Mouse (Mus musculus) kidney, embryonic 15.5 days (tissue): ENCODE data around the gene Terf2ip. TPM values are rescaled to one million over a fixed set of nuclear protein-coding genes. Genes with fewer than 3 reads are reported as not detected.
A peak's percentile ranks its signal among the peaks of the same experiment; 100 is the strongest.

Experiments
- ATAC-seq: fragments of 200-750 bp; cut with Nextera tagmentation; replicated peaks from 2 replicates; pipeline ENCODE4 v1.8.0; 2017; ENCODE audit warnings: moderate TSS enrichment; ENCODE audit not compliant: low FRiP score
- H3K27ac ChIP-seq: fragments of 300-500 bp; sonication (generic); 2 replicates; pipeline ENCODE4 v1.5.1; 2015; ENCODE audit warnings: mild to moderate bottlenecking, inconsistent platforms
- H3K27me3 ChIP-seq: fragments of 300-500 bp; sonication (generic); 2 replicates; pipeline ENCODE4 v1.6.1; 2015; ENCODE audit warnings: inconsistent platforms
- H3K36me3 ChIP-seq: fragments of 300-500 bp; sonication (generic); 2 replicates; pipeline ENCODE4 v1.6.1; 2015; ENCODE audit warnings: inconsistent platforms
- H3K4me1 ChIP-seq: fragments of 300-500 bp; sonication (generic); 2 replicates; pipeline ENCODE4 v1.6.1; 2015; ENCODE audit warnings: inconsistent platforms
- H3K4me2 ChIP-seq: fragments of 300-500 bp; sonication (generic); 2 replicates; pipeline ENCODE4 v1.6.1; 2015; ENCODE audit warnings: moderate library complexity, mild to moderate bottlenecking, inconsistent platforms
- H3K4me3 ChIP-seq: fragments of 300-500 bp; sonication (generic); replicated peaks from 2 replicates; pipeline ENCODE4 v1.5.1; 2015; ENCODE audit warnings: mild to moderate bottlenecking, inconsistent platforms
- H3K9ac ChIP-seq: fragments of 300-500 bp; sonication (generic); 2 replicates; pipeline ENCODE4 v1.6.1; 2015; ENCODE audit warnings: mild to moderate bottlenecking, inconsistent platforms
- H3K9me3 ChIP-seq: fragments of 300-500 bp; sonication (generic); replicated peaks from 2 replicates; pipeline ENCODE4 v1.6.1; 2016; ENCODE audit warnings: inconsistent platforms
- WGBS: fragments of 180-500 bp; shearing (Covaris S2); methylation state at CpG from one replicate; pipeline ENCODE4 v1.1.7; 2015; ENCODE audit warnings: mixed read lengths; 5-methylcytosine and 5-hydroxymethylcytosine counted together
- polyA plus RNA-seq: library from polyadenylated mRNA; unstranded; fragments of >200 nt; fragmentation: Nextera tagmentation; extraction: Ambion mirVana; gene quantifications from 2 replicates; pipeline ENCODE4 v1.2.1, GENCODE M21; 2015

The Terf2ip gene
- polyA plus RNA-seq, 1 experiment from 2014 or later = 27.6 TPM

DNA sequence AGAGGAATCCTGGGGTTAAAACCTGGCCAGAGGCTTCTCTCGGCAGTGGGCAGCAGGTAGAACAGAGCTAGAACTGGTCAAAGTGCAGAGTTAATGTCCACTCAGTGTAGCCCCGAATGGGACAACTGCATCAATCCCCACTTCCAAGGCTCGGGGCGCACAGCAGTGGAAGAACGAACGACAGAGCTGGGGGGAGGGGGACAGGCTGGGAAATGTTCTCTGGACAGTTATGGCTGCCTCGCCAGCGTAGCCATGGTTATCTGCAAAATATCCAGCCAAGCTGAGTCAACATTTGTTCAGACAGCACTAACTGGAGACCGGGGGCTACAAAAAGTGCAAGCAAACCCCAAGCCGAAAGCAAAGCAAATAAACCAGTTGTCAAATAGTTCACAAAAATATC, 33.1 kb upstream of the Terf2ip start:
- H3K27ac ChIP-seq = no peak overlapping the region
- H3K36me3 ChIP-seq = peaks cover 54% of the 10 kb centered on the region
- peaks cover 4% of the 10 kb centered on the region; the same call in 1 of the 2 replicates for H3K9me3 ChIP-seq
- no peaks in the 10 kb centered on the region; the same call in 1 of the 2 replicates for H3K4me1 ChIP-seq
- no peak overlapping the region for H3K9ac ChIP-seq
- no peaks in the 10 kb centered on the region for H3K27me3 ChIP-seq
- WGBS = 79% methylated on average over 10 of the region's 10 CpGs
- no peak overlapping the region for H3K4me3 ChIP-seq
- ATAC-seq = no peak
- no peak overlapping the region for H3K4me2 ChIP-seq

- 77% methylated on average over 7 of the region's 7 CpGs for WGBS
Measured at GRCm38 (mm10) chr8:111982116-111982515, 29.1 kb upstream of the Terf2ip start.

GRCm38 (mm10) chr8:111984511-111984910, 26.7 kb upstream of the Terf2ip start:
- Histone ChIP-seq H3K9me3 (no peaks in the 10 kb centered on the region), H3K4me1 (peaks cover 11% of the 10 kb centered on the region), H3K4me2 (no peak overlapping the region), H3K27me3 (no peaks in the 10 kb centered on the region), H3K36me3 (peaks cover 71% of the 10 kb centered on the region), H3K27ac (peak overlapping the region; percentile 57), H3K4me3 (no peak overlapping the region), H3K9ac (no peak overlapping the region)
- no peak for ATAC-seq
- WGBS = 58% methylated on average over 10 of the region's 10 CpGs

More at GRCm38 (mm10) chr8:111982116-111982515, 29.1 kb upstream of the Terf2ip start:
- Histone ChIP-seq H3K4me1 (peaks cover 11% of the 10 kb centered on the region), H3K9ac (no peak overlapping the region), H3K27ac (no peak overlapping the region), H3K4me2 (no peak overlapping the region), H3K9me3 (no peaks in the 10 kb centered on the region), H3K36me3 (peaks cover 52% of the 10 kb centered on the region), H3K4me3 (no peak overlapping the region), H3K27me3 (no peaks in the 10 kb centered on the region)
- no peak for ATAC-seq

DNA sequence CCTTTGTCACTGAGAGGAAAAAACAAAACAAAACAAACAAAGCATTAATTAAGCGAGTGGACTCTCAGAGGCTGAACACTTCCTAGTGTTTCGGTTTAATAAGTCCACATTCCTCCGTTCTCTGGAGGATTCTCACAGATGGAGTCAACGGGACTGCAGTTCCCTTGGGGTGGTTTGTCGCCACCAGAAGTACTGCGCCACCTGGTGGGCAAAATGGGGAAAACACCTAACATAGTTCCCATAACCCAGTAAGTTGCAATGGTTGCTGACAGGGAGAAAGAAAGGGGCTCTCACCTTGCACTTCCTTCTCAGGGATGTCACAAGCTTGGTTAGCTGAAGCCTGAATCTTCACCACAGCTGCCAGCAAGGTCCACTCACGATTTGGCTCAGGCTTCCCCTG, 21.3 kb upstream of the Terf2ip start:
- 0 out of 2 replicates have a peak, but pooled peaks have one; percentile 23 for ATAC-seq
- no peak overlapping the region for H3K9ac ChIP-seq
- peaks cover 10% of the 10 kb centered on the region for H3K4me1 ChIP-seq
- no peaks in the 10 kb centered on the region for H3K9me3 ChIP-seq
- H3K4me3 ChIP-seq = no peak overlapping the region
- no peak overlapping the region for H3K27ac ChIP-seq
- H3K36me3 ChIP-seq = peaks cover 68% of the 10 kb centered on the region
- 15% methylated on average over 7 of the region's 7 CpGs for WGBS
- no peaks in the 10 kb centered on the region for H3K27me3 ChIP-seq
- peak overlapping the region; percentile 17; the same call in 1 of the 2 replicates for H3K4me2 ChIP-seq

GRCm38 (mm10) chr8:111991278-111991677, 19.9 kb upstream of the Terf2ip start:
- H3K4me3 ChIP-seq = peak overlapping the region; percentile 85
- peak overlapping the region; percentile 78 for H3K4me2 ChIP-seq
- H3K36me3 ChIP-seq = peaks cover 69% of the 10 kb centered on the region
- H3K9ac ChIP-seq = peak overlapping the region; percentile 85
- no peak for ATAC-seq
- no peaks in the 10 kb centered on the region for H3K9me3 ChIP-seq
- no peak overlapping the region for H3K27ac ChIP-seq
- WGBS = 67% methylated on average over 8 of the region's 8 CpGs
- H3K27me3 ChIP-seq = no peaks in the 10 kb centered on the region
- peaks cover 7% of the 10 kb centered on the region for H3K4me1 ChIP-seq

GRCm38 (mm10) chr8:111992013-111992702, 19.0 kb upstream of the Terf2ip start, which contains the start of gene Adat1:
Gene Adat1, minus strand, starts transcription at chr8:111992302.
- WGBS = 4% methylated on average over 33 of the region's 33 CpGs
- ATAC-seq = peak; percentile 97
- peak within 1 kb of the TSS; percentile 85 for H3K9ac ChIP-seq
- no peak within 1 kb of the TSS for H3K27ac ChIP-seq
- peak within 1 kb of the TSS; percentile 85 for H3K4me3 ChIP-seq
- no peaks in the 10 kb centered on the region for H3K27me3 ChIP-seq
- peaks cover 72% of the 10 kb centered on the region for H3K36me3 ChIP-seq
- H3K4me1 ChIP-seq = peaks cover 7% of the 10 kb centered on the region
- no peaks in the 10 kb centered on the region for H3K9me3 ChIP-seq
- H3K4me2 ChIP-seq = peak within 1 kb of the TSS; percentile 78

- H3K4me1 ChIP-seq = peaks cover 7% of the 10 kb centered on the region
- H3K36me3 ChIP-seq = peaks cover 73% of the 10 kb centered on the region
- H3K27me3 ChIP-seq = no peaks in the 10 kb centered on the region
- H3K9me3 ChIP-seq = no peaks in the 10 kb centered on the region
- H3K4me2 ChIP-seq = peak overlapping the region; percentile 78; the same call in 1 of the 2 replicates
- WGBS = 75% methylated on average over 3 of the region's 3 CpGs
- no peak overlapping the region for H3K27ac ChIP-seq
- H3K9ac ChIP-seq = no peak overlapping the region
- ATAC-seq = no peak
- peak overlapping the region; percentile 85 for H3K4me3 ChIP-seq
Measured at GRCm38 (mm10) chr8:111992703-111993039, 18.5 kb upstream of the Terf2ip start.

DNA sequence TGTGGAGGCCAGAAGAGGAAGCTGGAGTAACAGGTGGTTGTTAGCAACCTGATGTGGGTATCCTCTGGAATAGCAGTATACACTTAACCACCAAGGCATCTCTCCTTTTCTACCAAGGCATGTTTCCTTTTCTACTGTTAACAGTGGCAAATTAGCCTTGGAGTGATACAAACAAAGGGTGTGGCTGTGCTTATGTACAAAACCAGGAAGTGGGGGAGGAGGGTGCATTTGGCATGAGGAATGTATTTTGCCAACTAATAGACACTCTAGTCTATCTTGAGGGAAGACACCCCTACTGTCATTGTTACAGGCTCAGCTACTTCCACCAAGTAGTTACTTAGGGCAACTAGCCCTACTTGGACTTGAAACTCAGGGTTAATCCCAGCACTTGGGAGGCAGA, 6.4 kb upstream of the Terf2ip start:
- ATAC-seq = no peak
- no peak overlapping the region for H3K9ac ChIP-seq
- H3K27me3 ChIP-seq = no peaks in the 10 kb centered on the region

DNA sequence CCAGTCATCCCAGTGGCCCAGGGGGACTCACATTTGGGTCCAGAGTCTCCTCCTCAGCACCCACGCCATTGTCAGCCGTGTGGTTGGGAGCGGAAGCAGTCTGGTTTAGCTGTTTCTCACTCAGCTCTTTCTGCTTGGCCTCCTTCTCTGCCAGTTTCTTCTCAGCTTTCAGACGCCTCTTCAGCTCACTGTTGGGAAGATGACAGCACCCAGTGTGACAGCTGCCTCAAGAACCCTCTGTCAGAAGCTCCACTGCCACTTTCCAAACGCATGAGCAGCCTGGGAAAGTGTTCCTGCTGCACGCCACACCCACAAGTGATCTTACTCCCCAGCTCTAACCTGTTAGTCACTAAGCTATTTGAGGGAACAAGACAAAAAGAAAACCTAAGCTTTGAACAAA, 5.6 kb upstream of the Terf2ip start:
- Histone ChIP-seq H3K27me3 (no peaks in the 10 kb centered on the region), H3K4me1 (peaks cover 12% of the 10 kb centered on the region), H3K4me2 (no peak overlapping the region), H3K36me3 (peaks cover 77% of the 10 kb centered on the region), H3K9ac (no peak overlapping the region), H3K9me3 (no peaks in the 10 kb centered on the region), H3K27ac (no peak overlapping the region), H3K4me3 (no peak overlapping the region)
- 92% methylated on average over 6 of the region's 6 CpGs for WGBS
- ATAC-seq = no peak

More for the DNA sequence above, 6.4 kb upstream of the Terf2ip start:
- Histone ChIP-seq H3K4me2 (no peak overlapping the region), H3K36me3 (peaks cover 85% of the 10 kb centered on the region), H3K4me3 (no peak overlapping the region), H3K27ac (no peak overlapping the region), H3K4me1 (peaks cover 4% of the 10 kb centered on the region), H3K9me3 (no peaks in the 10 kb centered on the region)

DNA sequence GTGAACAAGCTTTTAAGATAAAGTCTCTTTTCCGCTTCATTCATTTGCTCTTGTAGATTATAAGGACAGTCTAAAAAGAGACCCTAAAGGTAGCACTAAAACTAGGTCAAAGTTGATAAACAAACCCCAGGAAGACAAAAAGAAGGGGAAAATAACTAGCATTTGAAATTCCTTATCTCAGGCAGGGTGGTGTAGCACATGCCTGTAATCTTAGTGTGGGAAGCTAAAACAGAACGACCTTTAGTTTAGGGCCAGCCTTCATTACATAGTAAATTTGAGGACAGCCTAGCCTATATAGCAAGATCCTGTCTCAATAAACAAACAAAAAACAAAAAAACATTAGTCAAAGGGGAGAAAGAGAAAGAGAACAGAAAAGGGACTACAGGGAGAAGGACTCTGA, 3.5 kb upstream of the Terf2ip start:
- no peak overlapping the region for H3K4me3 ChIP-seq
- WGBS = 92% methylated on average over 2 of the region's 2 CpGs
- no peak overlapping the region for H3K4me2 ChIP-seq
- peaks cover 16% of the 10 kb centered on the region for H3K4me1 ChIP-seq
- ATAC-seq = no peak
- peaks cover 56% of the 10 kb centered on the region for H3K36me3 ChIP-seq
- H3K9me3 ChIP-seq = no peaks in the 10 kb centered on the region
- no peaks in the 10 kb centered on the region for H3K27me3 ChIP-seq
- H3K27ac ChIP-seq = no peak overlapping the region
- H3K9ac ChIP-seq = no peak overlapping the region

- WGBS = 89% methylated on average over 7 of the region's 7 CpGs
- H3K27me3 ChIP-seq = no peaks in the 10 kb centered on the region
- 0 out of 2 replicates have a peak overlapping the region, but pooled peaks have one; percentile 85 for H3K4me3 ChIP-seq
- peak overlapping the region; percentile 95 for H3K4me2 ChIP-seq
- peaks cover 37% of the 10 kb centered on the region for H3K36me3 ChIP-seq
- H3K4me1 ChIP-seq = peaks cover 23% of the 10 kb centered on the region
- ATAC-seq = no peak
- no peak overlapping the region for H3K9ac ChIP-seq
- no peak overlapping the region for H3K27ac ChIP-seq
- H3K9me3 ChIP-seq = no peaks in the 10 kb centered on the region
Measured at GRCm38 (mm10) chr8:112009558-112009957, 1.6 kb upstream of the Terf2ip start.

GRCm38 (mm10) chr8:112011816-112012242, 631 bp downstream of the Terf2ip start:
- H3K4me2 ChIP-seq = peak overlapping the region; percentile 95
- under 1% methylated on average over 40 of the region's 40 CpGs for WGBS
- H3K27me3 ChIP-seq = no peaks in the 10 kb centered on the region
- H3K36me3 ChIP-seq = peaks cover 34% of the 10 kb centered on the region
- peak; percentile 80 for ATAC-seq
- H3K9ac ChIP-seq = peak overlapping the region; percentile 78
- H3K4me3 ChIP-seq = peak overlapping the region; percentile 85
- H3K27ac ChIP-seq = peak overlapping the region; percentile 88
- no peaks in the 10 kb centered on the region for H3K9me3 ChIP-seq
- peaks cover 23% of the 10 kb centered on the region for H3K4me1 ChIP-seq
